Mouse (Mus musculus) left cerebral cortex, adult 8-10 months (tissue): ENCODE measurements around the gene Arl2bp. TPM values are rescaled to one million over a fixed set of nuclear protein-coding genes. Genes with fewer than 3 reads are reported as not detected.

Source experiments
- total RNA-seq, 4 experiments: library from RNA; stranded (reverse); gene quantifications; 2 replicates each; pipeline ENCODE4 v1.2.4; 2022

The Arl2bp gene
- total RNA-seq, 4 experiments from 2014 or later = 141 to 161 (median 143) TPM

Other genes with a start within 250 kb of the Arl2bp start
- 1 to 10 TPM in 3 of 4 experiments, under 1 TPM in 1; 0.81 to 3.7 (median 2.6) TPM for gene Nlrc5, start 232.2 kb upstream of the Arl2bp start, total RNA-seq
- gene Cpne2, start 133.6 kb upstream of the Arl2bp start, total RNA-seq = 10 to 100 TPM; 20.1 to 28.9 (median 23.6) TPM
- gene Rspry1, start 64.7 kb upstream of the Arl2bp start, total RNA-seq = 10 to 100 TPM; 26.5 to 29.5 (median 28.4) TPM
- 10 to 100 TPM; 31.5 to 40.6 (median 38.9) TPM for gene Fam192a, start 64.6 kb upstream of the Arl2bp start, total RNA-seq
- 10 to 100 TPM; 50.9 to 65.5 (median 55.6) TPM for gene Pllp, start 29.7 kb downstream of the Arl2bp start, total RNA-seq
- gene Ccl22, start 79.0 kb downstream of the Arl2bp start, total RNA-seq = under 1 TPM in 3 of 4 experiments, not detected in 1; 0.22 to 0.72 (median 0.39) TPM
- 100 to 1,000 TPM; 417 to 480 (median 456) TPM for gene Cx3cl1, start 105.4 kb downstream of the Arl2bp start, total RNA-seq
- gene Ccl17, start 143.9 kb downstream of the Arl2bp start, total RNA-seq = 10 to 100 TPM in 1 of 4 experiments, 1 to 10 TPM in 3; 8.3 to 13.8 (median 9.6) TPM
- gene Coq9, start 171.7 kb downstream of the Arl2bp start, total RNA-seq = 100 to 1,000 TPM in 1 of 4 experiments, 10 to 100 TPM in 3; 75.6 to 104 (median 90.6) TPM
- gene Ciapin1, start 171.8 kb downstream of the Arl2bp start, total RNA-seq = 10 to 100 TPM; 70.8 to 75.9 (median 72.0) TPM
- 10 to 100 TPM; 64.6 to 75.4 (median 67.0) TPM for gene Polr2c, start 190.8 kb downstream of the Arl2bp start, total RNA-seq
- gene Dok4, start 209.7 kb downstream of the Arl2bp start, total RNA-seq = 10 to 100 TPM; 15.1 to 18.3 (median 17.3) TPM